Mouse (Mus musculus): ENCODE measurements around the gene Abtb1.

- TF ChIP-seq CTCF (IDR thresholded peaks at IDR 0.05; ENCODE audit: insufficient read depth, low read length) (no peak), POLR2A (IDR thresholded peaks at IDR 0.05; ENCODE audit: borderline replicate concordance, extremely low read depth, low read depth, low read length) (no peak)
These were observed 16.0 kb upstream of the Abtb1 start for GRCm38 (mm10) chr6:88857830-88858229.

Data from lung, adult 2 months (tissue).